Mouse (Mus musculus): ENCODE measurements around the gene Serpinb9.
A peak's percentile ranks its signal among the peaks of the same experiment; 100 is the strongest.
"Not testable (repeated sequence)": the region's sequence is repeated elsewhere in the genome, so short reads cannot be mapped to it uniquely, and the experiment has no call there.

The Serpinb9 gene

DNA sequence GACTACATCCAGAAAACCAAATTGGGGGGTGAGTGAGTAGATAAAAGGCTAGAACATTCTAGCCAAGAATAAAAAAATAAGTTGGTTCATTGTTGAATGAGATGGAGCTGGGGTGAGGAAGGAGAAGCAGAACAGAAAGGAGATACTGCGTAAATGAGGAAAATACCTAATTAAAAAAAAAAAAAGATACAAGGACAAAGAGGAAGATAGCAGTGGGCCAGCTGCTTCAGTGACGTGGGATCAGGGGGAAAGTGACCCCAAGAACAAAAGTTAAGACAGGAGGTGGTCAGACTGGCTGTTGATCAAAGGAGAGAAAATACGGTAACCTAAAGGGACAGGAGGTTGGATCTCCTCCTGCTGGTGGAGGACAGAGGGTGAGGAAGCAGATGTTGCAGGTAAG is at the start of gene Serpinb9:
Gene Serpinb9, plus strand, starts transcription at position 301 of the 400 bp plus-strand sequence.
- no peak for DNase-seq (ENCODE audit: low read depth in 1 of 2, low spot score in 2 of 2)

DNA sequence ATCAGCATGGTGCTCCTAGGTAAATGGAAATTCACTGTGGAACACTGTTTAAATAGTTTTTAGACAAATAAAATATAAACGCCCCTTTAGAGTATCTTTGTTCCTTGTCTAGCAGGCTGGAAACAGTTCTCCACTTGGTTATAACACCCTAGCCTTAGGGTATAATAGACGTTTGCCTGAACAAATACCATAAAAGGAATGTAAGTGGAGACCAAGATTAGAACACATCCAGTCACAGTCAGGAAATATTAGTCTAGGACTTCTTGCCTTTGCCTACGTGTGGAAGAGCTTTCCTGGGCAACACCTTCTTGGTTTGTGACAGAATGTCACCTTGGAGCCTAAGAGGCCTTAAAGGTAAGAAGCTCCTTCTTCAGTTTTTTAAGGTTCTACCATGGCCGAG is 46.5 kb upstream of the Serpinb9 start:
- no peak for DNase-seq (ENCODE audit: low read depth in 1 of 2, low spot score in 2 of 2)

DNA sequence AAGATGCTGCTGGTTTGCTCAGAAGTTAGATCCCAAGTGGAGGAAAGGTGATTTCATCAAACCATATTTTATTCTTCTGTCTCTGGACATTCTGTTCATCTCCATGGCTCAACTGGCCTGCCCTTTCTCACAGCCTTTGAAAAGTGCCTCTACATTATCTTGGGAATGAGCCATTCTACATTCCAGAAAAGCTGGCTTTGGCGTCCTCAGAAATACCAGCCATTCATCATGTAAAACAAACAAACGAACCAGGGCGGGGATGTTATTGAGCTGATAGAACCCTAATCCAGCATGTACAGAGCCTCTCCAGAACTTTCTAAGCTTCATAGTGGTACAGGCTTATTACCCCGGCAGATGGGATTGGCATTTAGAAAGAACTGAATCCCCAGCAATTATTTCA is 45.1 kb upstream of the Serpinb9 start:
- DNase-seq (ENCODE audit: low read depth in 1 of 2, low spot score in 2 of 2) = no peak

DNA sequence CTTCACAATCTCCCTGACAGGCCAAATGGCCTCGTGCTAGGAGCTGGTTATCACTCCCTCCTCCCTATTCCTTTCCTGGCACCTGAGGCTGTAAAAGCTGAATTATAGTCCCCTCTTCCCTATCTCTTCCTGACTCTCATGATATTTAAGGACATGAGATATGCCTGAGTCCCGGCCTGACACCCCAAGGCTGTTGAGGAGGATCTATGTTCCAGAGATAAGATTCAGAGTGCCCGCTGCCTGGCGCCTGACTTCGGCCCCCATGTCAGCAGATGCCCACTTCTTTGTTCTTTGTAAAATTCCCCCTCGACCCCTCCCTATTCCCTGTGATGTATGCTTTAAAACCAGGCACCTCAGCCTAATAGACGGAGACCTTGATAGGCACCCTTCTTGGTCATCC is 44.5 kb upstream of the Serpinb9 start:
- not testable (repeated sequence) for DNase-seq (ENCODE audit: low read depth in 1 of 2, low spot score in 2 of 2)

DNA sequence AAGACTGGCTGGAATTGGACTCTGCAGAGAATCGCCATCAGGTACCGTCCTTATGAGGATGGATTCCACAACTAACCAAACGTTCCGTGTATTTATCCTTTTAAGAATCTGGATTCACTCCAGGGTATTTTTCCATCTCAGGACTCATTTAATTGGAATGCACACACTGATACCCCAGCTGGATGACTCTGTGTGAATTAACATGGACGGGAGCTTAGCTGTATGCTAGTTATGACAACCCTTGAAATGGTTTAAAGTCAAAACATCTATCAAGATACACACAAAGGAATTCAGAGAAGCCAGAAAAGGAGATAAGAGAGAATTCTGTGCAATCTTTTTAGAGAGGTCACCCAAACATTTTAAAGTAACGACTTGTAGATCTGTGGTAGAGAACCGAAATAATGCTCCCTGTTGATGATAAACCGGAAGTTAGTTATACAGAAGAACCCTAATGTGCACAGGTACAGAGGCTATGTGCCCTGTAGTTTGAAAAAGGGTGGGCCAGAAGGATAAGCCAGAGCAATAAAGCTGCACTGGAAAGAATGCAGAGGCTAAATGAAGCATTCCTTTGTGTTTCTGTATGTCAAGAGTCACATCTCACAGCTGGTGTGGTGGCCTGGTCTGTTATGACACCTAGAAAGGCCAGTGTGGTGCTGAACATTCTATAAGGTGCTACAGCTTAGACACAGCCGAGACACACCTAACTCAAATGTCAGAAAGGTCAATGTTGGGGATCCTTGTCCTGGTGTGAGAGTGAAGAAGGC is 38.9 kb upstream of the Serpinb9 start:
- DNase-seq (ENCODE audit: low read depth in 1 of 2, low spot score in 2 of 2) = no peak

DNA sequence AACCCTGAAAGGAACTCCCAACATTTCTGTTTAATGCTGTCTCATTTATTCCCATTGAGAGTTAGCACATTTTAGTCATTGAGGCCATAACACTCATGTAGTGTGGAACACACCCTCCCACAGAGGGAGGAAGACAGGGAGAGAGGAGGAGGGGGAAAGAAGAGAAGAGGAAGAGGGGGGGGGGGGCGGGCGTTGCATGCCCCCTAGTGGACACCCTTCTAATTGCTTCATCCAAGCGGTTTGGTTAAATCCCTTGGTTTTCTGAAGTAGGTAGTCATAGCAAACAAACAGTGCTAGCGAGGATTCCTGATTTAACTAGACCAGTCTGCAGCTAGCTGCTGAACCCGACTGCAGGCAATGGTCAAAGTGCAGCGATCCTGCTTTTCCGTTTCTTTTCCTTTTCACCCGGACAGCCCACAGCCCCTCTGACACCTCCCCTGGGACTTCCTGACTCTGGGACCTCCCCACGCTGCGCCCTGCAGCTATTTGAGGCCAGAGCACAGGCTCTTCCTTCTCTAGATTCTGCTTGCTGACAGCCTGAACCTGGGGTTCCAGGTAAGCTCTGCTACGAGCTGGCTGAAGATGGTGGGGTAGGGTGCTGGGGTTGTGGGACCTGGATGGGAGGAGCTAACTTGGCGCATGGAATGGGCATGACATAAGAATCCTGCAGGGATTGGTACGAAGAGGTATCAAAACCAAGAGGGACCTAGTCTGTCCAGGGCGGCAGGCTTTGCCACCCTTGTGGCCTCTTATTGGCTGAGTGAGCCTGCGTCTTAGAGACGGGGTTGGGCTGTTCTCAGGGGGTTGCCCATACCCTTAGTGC is 37.9 kb upstream of the Serpinb9 start, which contains the start of gene Serpinb6b:
Gene Serpinb6b, plus strand, starts transcription at position 221 of the 823 bp plus-strand sequence.
- DNase-seq (ENCODE audit: low read depth in 1 of 2, low spot score in 2 of 2) = peak in 1 of 2 experiments; percentile 2

DNA sequence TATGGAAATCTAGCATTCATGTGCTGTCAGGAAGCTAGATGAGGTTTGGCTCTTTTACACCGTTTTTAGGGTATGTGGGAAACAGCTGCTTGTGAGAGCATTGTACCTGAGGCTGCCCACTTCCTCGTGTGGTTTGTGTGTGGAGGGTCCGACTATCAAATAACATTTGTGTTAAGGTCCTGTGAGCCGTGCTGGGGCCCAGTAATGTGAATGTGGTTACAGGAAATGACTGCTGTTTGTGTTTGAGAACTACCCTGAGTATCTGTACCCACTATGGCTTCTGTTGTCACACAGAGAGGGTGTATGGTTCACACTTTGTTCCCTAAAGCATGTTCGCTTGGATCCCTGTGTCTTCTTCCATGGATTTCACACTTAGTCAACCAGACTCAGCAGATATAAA is 36.9 kb upstream of the Serpinb9 start:
- DNase-seq (ENCODE audit: low read depth in 1 of 2, low spot score in 2 of 2) = no peak

DNA sequence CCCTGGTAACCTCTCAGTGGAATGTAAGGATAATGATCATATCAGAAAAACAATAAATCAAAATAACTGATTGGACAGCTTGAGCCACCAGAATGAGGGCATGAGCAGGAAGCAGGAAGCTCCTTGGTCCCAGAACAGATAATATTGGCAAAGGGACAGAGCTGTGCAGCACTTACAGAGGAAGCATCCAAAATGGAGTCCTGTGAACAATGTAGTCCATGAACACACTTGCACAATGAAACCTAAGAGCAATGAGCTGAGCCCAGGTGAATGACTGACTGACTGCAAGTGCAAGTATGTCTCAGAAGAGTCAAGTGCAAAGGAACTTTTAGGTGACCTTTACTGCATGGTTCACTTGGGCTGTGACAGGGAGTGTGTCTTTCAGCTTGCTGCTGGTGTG is 35.8 kb upstream of the Serpinb9 start:
- no peak for DNase-seq (ENCODE audit: low read depth in 1 of 2, low spot score in 2 of 2)

DNA sequence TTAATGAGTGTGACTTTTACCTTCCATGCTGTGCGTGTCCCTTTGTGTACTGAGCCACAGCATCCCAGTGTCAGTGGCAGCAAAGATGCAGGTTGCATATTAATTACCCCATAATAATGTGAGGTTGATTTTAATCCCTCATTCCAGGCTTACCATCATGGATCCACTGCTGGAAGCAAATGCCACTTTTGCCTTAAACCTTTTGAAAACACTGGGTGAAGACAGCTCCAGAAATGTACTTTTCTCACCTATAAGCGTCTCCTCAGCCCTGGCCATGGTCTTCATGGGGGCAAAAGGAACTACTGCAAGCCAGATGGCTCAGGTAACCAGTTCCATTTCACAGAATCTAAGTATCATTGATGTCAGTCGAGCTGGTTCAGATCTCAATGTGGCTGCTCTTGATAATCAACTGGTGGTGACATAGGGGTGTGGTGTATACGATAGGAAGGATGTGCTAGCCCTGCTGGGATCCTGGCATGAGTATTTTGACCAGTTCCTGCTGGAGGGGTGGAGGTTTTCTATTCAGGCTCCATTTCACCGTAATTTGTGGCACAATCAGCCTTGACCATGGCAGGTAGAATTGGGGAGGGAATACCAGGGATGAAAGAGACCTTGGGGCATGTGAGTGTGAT is 34.6 kb upstream of the Serpinb9 start:
- DNase-seq (ENCODE audit: low read depth in 1 of 2, low spot score in 2 of 2) = no peak

DNA sequence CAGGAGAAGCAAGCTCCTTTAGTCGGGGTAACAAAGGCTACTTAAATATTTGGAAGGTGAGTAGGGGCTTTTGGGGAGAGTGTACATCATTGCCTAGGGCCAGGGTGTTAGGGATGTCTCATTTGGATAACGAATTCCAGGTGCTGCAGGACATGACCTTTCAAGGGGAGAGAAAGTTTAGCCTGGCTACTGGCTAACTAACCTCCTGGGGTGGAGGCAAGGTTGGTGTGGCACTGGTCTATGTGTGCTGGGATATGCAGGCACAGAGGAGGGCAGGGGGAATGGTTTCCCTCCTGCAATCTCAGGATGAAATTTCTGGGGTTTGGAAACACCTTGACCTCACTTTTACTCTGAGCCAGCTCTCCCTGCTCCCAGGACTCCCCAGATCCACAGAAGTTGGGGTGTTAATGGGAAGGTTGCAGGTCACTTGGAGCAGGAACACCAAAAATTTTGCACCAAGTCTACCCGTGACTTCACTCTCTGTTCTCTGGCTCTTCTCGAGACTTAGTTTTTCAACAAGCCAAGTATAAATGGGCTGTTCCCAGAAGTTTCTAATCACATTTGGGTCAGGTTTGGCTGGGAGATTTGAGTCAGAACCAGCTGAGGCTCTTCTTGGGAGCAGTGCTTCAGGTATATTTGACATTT is 33.9 kb upstream of the Serpinb9 start:
- no peak for DNase-seq (ENCODE audit: low read depth in 1 of 2, low spot score in 2 of 2)

DNA sequence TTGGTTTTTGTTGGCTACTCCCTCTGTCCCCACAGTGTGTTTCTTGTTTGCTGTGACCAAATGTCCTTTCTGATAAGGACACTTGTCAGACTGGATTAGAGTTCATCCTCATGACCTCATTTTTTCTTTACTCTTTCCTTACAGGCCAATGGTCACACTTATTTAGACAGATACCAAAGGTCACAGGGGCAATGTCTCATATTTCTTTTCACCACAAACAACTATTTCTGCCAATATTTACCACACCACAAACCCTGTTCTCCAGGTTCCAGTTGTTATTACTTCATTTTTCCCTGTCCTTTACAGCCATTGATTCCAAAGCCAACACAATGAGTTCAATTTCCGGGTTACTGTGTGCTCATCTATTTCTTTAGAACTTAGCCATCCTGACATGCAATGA is 33.4 kb upstream of the Serpinb9 start:
- no peak for DNase-seq (ENCODE audit: low read depth in 1 of 2, low spot score in 2 of 2)

DNA sequence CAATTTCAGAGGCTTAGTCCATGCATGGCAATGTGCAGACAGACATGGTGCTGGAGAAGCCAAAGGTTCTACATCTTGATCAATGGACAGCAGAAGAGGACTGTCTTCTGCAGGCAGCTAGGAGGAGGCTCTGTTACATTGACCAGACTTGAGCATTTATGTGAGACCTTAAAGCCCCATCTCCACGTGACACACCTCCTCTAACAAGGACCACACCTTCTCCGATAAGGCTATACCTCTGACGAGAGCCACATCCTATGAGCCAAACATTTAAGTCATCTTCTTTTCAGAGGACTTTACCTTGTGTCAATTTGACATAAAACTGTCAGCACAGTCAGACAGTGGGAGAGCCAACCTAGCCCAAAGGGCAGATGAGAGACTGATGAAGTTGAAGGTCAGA is 32.3 kb upstream of the Serpinb9 start:
- no peak for DNase-seq (ENCODE audit: low read depth in 1 of 2, low spot score in 2 of 2)

DNA sequence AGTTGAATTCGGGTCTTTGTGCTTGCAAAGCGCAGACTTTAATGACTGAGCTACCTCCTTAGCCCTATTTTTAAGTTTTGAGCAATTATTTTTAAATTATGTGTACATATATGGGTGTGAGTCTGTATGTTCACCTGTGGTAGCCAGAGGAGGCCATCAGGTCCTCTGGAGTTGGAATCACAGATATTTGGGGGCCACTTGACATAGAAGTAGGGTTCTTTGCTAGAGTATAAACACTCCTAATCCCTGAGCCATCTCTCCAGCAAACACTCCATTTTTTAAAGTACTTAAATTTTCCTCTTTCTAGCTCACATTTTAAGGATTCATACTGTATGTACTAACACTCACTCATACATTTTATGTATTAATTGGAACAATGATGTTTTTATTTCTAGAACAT is 28.8 kb upstream of the Serpinb9 start:
- no peak for DNase-seq (ENCODE audit: low read depth in 1 of 2, low spot score in 2 of 2)

DNA sequence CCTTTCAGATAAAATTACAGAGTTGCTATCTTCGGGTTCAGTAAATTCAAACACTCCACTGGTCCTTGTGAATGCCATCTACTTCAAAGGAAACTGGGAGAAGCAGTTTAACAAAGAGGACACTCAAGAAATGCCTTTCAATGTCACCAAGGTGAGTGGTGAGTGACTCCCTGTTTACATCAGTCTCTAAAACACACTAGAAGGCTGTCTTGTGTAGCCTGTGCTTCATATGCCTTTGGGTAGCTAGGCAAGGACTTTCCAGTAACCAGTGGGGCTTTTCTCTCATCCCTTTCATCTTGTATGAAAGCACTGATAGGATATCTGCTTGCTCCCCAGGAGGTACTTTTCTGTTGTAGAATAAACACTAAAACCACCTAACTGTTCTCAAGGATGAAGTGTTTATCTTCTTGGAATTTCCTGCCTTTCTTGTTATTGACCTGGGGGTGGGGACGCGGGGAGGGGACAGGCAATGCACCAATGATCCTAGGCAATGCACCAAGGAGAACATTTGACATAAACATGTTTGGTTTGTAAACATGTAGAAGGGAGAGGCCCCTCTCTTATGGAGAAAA is 28.1 kb upstream of the Serpinb9 start:
- DNase-seq (ENCODE audit: low read depth in 1 of 2, low spot score in 2 of 2) = no peak

DNA sequence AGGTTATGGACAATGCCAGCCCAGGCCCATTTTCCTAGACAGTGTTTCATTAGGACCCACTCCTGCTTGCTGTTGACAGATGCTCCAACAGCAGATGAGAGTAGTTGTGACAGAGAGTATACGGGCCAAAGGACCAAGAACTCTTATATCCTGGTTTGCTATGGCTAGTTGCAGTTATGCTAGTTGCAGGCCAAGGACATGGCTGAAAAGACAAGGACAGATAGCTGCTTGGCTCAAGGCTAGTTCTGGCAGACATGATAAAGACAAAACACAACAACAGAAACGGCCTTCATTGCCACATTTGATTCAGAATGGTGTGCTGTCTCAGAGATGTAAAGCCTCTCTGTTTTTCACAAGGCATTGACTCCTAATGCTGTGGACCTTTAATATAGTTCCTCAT is 27.3 kb upstream of the Serpinb9 start:
- DNase-seq (ENCODE audit: low read depth in 1 of 2, low spot score in 2 of 2) = no peak

DNA sequence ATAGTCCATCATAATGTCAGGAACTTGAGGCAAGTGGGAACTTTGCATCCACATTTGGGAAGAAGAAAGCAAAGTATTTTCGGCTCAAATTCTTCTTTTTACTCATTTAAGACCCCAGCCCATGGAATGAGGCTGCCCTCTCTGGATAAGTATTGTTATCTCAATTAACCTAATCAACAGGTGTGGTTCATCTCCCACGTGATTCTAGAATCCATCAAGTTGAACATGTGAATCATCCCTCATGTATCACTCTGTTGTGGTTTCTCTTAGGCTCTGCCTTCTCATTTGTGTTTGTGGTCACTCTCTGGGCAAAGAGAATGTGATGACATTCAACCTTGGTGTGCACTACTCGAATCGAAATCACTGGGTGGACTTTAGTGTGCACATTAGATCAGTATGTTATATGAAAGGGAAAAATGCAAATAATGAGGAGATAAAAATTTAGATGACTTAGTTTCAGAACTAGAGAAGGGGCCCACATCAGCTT is 20.5 kb upstream of the Serpinb9 start:
- DNase-seq (ENCODE audit: low read depth in 1 of 2, low spot score in 2 of 2) = no peak

DNA sequence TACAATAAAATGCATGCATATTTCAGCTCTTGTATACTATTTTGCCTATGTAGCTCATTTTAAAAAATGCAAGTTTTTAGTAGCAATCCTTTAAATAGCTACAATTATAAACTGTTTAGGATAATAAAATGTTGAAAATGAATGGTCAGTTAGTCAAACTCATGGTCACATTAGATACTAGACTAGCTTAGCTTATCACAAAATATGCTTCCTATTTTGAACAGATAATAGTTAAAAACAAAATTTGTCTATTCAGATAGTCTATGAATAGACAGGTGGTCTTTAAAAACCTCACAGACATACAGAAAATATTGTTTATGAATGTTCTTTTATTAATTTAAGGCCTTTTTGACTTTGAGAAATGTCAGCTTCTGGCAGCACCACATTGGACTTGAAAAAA is 16.8 kb upstream of the Serpinb9 start:
- no peak for DNase-seq (ENCODE audit: low read depth in 1 of 2, low spot score in 2 of 2)

DNA sequence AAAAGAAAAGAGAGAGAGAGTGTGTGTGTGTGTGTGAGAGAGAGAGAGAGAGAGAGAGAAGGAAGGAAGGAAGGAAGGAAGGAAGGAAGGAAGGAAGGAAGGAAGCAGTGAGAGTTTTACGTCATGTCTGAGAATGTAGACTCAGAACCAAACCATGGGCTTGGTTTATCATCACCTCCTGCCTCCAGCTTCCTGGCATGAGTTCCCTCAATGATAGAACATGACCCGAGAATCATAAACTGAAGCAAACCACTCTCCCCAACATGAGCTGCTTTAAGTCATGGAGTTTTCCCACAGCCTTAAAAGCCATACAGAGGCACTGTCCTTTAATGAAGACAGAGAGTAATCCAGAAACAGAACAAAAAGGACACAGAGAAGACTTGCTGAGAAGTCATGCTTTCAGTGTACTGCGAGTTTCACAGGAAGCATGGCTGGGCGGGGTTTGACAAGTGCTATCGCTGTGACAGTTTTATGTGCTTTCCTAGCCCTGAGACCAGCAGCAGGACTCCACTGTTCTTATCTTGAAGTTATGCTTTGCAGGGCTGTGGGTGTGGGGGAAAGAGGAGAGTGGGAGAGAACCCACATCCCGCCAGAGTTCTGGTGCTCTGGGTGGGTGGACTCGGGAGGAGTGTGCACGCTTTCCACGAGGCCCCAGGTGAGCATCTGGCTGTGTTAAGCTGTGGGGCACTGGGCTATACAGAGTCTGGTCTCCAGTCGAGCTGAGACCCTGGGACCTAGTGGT is 9.7 kb upstream of the Serpinb9 start:
- no peak for DNase-seq (ENCODE audit: low read depth in 1 of 2, low spot score in 2 of 2)

DNA sequence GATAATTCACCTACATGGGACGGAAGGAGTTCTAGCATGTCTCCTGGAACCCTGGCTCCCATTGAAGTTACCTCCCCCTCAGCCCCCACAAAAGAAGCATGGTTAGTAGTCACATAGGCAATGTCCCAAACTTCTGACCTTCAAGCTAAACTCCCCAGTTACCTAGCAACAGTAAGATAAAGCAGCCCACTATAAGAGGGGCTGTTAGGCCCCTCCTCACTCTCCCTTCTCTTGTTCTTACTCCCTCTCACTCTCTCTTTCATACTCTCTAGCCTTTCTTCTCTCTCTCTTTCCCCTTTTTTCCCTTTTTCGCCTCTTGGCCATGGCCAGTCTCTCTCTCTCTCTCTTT is 9.2 kb upstream of the Serpinb9 start:
- no peak for DNase-seq (ENCODE audit: low read depth in 1 of 2, low spot score in 2 of 2)

DNA sequence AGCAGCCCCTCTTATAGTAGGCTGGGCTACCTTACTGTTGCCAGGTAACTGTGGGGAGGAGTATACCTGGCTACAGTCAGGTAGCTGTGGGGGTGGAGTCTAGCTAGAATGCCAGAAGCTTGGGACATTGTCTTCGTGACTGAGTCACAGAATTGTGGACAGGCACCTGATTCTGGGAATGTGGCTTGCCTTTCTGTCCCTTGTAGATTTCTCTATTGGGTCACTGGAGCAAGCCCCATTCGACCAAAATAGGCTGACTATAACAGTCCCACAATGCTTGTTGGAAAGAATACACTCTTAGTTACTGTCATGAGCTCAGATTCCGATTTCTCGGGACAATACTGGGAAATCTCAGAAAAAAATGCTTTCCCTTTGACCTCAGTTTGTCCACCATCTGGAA is 8.0 kb upstream of the Serpinb9 start:
- DNase-seq (ENCODE audit: low read depth in 1 of 2, low spot score in 2 of 2) = no peak

Data from monocyte, adult 2 months (primary cell).